Mouse (Mus musculus): Measurements from ENCODE around the gene Prtg.

DNA sequence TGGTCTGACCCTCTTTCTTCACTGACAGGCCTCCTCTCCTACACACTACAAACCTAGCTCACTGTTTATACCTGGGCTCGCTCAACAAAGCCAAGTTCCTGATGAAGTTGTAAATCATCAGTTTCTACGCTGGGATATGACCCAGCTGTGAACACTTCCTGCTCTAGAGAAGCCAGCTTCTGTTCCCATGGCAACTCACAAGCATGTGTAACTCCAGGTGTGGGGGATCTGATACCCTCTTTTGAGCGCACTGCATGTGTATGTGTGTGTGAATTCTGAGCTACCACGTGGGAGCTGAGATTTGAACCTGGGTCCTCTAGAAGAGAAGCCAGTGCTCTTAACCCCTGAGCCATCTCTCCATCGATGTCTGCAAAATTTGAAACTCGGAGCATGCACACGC is 142.9 kb downstream of the Prtg start:
- no peak for TF ChIP-seq CTCF (IDR thresholded peaks at IDR 0.05; ENCODE audit: insufficient read depth, low read depth, low read length)
- no peak for TF ChIP-seq POLR2A (IDR thresholded peaks at IDR 0.05; ENCODE audit: insufficient read depth, low read depth, low read length)
